Mouse (Mus musculus) testis, adult 2 months (tissue): ENCODE data around the gene Cyth3.

Source experiments
- CTCF ChIP-seq: fragments of 200-500 bp; IDR thresholded peaks from 2 replicates; pipeline ENCODE4 v1.5.1; 2012; ENCODE audit warnings: low read depth, mild to moderate bottlenecking, inconsistent platforms, low read length, moderate library complexity; ENCODE audit not compliant: control insufficient read depth, insufficient read depth, insufficient replicate concordance
- POLR2A ChIP-seq: fragments of 200-500 bp; IDR thresholded peaks from 2 replicates; pipeline ENCODE4 v1.6.1; 2012; ENCODE audit warnings: low read depth, mild to moderate bottlenecking, inconsistent platforms, low read length, moderate library complexity; ENCODE audit not compliant: control insufficient read depth

GRCm38 (mm10) chr5:143621893-143622622, at the start of gene Cyth3:
- no peak for TF ChIP-seq CTCF
- peak; percentile 92 for TF ChIP-seq POLR2A
